Mouse (Mus musculus) lung, embryonic 15.5 days (tissue): Measurements from ENCODE around the gene Zfp677. TPM values are rescaled to one million over a fixed set of nuclear protein-coding genes. Genes with fewer than 3 reads are reported as not detected.
"Not testable (repeated sequence)": the region's sequence is repeated elsewhere in the genome, so short reads cannot be mapped to it uniquely, and the experiment has no call there.

Experiments
- ATAC-seq: fragments of 200-750 bp; cut with Nextera tagmentation; 2 replicates; pipeline ENCODE4 v1.8.0; 2017; ENCODE audit warnings: moderate number of reproducible peaks, borderline replicate concordance; ENCODE audit not compliant: low FRiP score, low TSS enrichment; ENCODE audit errors: extremely low read depth
- H3K27ac ChIP-seq: fragments of 300-500 bp; sonication (generic); 2 replicates; pipeline ENCODE4 v1.5.1; 2015; ENCODE audit warnings: moderate library complexity, mild to moderate bottlenecking, inconsistent platforms
- H3K27me3 ChIP-seq: fragments of 300-500 bp; sonication (generic); 2 replicates; pipeline ENCODE4 v1.6.1; 2015; ENCODE audit warnings: inconsistent platforms
- H3K36me3 ChIP-seq: fragments of 300-500 bp; sonication (generic); 2 replicates; pipeline ENCODE4 v1.6.1; 2015; ENCODE audit warnings: inconsistent platforms
- H3K4me1 ChIP-seq: fragments of 300-500 bp; sonication (generic); 2 replicates; pipeline ENCODE4 v1.6.1; 2015; ENCODE audit warnings: inconsistent platforms
- H3K4me2 ChIP-seq: fragments of 300-500 bp; sonication (generic); 2 replicates; pipeline ENCODE4 v1.6.1; 2015; ENCODE audit warnings: inconsistent platforms, mild to moderate bottlenecking, moderate library complexity
- H3K4me3 ChIP-seq: fragments of 300-500 bp; sonication (generic); 2 replicates; pipeline ENCODE4 v1.5.1; 2015; ENCODE audit warnings: mild to moderate bottlenecking, inconsistent platforms
- H3K9ac ChIP-seq: fragments of 300-500 bp; sonication (generic); 2 replicates; pipeline ENCODE4 v1.6.1; 2015; ENCODE audit warnings: inconsistent platforms
- H3K9me3 ChIP-seq: fragments of 300-500 bp; sonication (generic); 2 replicates; pipeline ENCODE4 v1.6.1; 2016; ENCODE audit warnings: inconsistent platforms
- WGBS: fragments of 180-500 bp; shearing (Covaris S2); methylation state at CpG from one replicate; pipeline ENCODE4 v1.1.7; 2015; 5-methylcytosine and 5-hydroxymethylcytosine counted together
- polyA plus RNA-seq: library from polyadenylated mRNA; unstranded; fragments of >200 nt; fragmentation: Nextera tagmentation; extraction: Ambion mirVana; gene quantifications from 2 replicates; pipeline ENCODE4 v1.2.1, GENCODE M21; 2015

Zfp677 gene
- polyA plus RNA-seq, result 2.2 and 2.4 TPM in 2 replicates

DNA sequence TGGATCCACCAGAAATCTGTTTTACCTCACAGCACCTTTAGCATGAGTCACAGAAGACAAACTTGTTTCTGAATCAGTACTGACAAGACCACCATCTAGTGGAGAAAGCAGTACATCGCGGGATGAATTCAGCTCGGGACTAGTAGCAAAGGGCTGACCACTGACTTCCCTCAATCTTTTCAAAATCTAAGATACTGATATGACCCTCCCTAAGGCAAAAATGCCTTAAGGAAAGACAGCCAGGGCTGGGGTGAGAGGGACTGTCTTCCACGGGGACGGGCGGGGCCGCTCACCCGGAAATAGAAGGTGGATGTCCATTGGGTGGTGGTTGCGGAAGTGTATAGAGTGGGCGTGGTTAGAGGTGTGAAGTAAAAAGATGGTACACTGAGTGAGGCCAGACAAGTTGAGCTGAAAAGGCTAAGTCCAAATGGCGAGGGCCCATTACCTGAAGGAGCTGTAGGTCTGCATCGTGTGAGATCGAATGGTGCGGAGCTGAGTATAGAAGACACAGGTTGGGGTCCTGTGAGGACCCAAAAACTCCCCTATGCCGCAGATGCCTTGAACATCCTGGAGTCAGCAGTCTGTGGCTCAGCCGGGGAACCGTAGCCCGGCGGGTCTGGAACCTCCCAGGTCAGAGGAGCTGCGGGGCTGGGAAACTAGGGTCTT, at the start of gene Zfp677:
Gene Zfp677, plus strand, starts transcription at position 358 of the 666 bp plus-strand sequence.
- H3K9ac ChIP-seq, result peak within 1 kb of the TSS; percentile 35
- peak; percentile 98 for ATAC-seq

GRCm38 (mm10) chr17:21368018-21368417, 15.5 kb upstream of the Zfp677 start:
- H3K27me3 ChIP-seq, ATAC-seq, H3K4me2 ChIP-seq, H3K9ac ChIP-seq, H3K27ac ChIP-seq, H3K9me3 ChIP-seq, H3K36me3 ChIP-seq, H3K4me3 ChIP-seq, H3K4me1 ChIP-seq: not testable (repeated sequence)
- WGBS, result 22% methylated on average over 3 of the region's 3 CpGs

More for the DNA sequence above, at the start of gene Zfp677:
- H3K4me1 ChIP-seq, result no peaks in the 10 kb centered on the region
- WGBS, result 3% methylated on average over 20 of the region's 20 CpGs
- no peaks in the 10 kb centered on the region for H3K27me3 ChIP-seq
- H3K4me2 ChIP-seq, result peak within 1 kb of the TSS; percentile 88
- 0 out of 2 replicates have a peak within 1 kb of the TSS, but pooled peaks have one; percentile 34 for H3K27ac ChIP-seq
- H3K4me3 ChIP-seq, result peak within 1 kb of the TSS; percentile 51
- no peaks in the 10 kb centered on the region for H3K36me3 ChIP-seq
- no peaks in the 10 kb centered on the region for H3K9me3 ChIP-seq

- Histone ChIP-seq H3K4me1 (no peaks in the 10 kb centered on the region), H3K36me3 (no peaks in the 10 kb centered on the region), H3K9ac (peak overlapping the region; percentile 13; the same call in 1 of the 2 replicates), H3K27me3 (no peaks in the 10 kb centered on the region), H3K4me2 (peak overlapping the region; percentile 69), H3K4me3 (peak overlapping the region; percentile 41), H3K9me3 (no peaks in the 10 kb centered on the region), H3K27ac (no peak overlapping the region)
- 9% methylated on average over 31 of the region's 31 CpGs for WGBS
- peak; percentile 72; the same call in 1 of the 2 replicates for ATAC-seq
Measured at GRCm38 (mm10) chr17:21369925-21370719, 13.4 kb upstream of the Zfp677 start.

DNA sequence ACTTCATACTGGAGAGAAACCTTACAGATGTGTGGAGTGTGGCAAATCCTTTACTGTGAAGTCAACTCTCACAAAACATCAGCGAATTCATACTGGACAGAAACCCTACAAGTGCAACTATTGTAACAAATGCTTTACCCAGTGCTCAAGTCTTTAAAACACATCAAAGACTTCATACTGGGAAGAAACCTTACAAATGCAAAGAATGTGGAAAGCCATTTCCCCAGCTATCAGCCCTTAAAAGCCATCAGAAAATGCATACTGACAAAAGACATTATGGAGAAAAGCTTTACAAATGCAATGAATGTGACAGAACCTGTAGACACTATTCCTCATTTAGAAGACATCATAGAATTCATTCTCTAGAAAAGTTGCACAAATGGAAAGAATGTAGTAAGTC, 8.2 kb upstream of the Zfp677 start:
- Histone ChIP-seq H3K4me3 (no peak overlapping the region), H3K4me1 (no peaks in the 10 kb centered on the region), H3K9me3 (no peaks in the 10 kb centered on the region), H3K27me3 (no peaks in the 10 kb centered on the region), H3K9ac (no peak overlapping the region), H3K36me3 (no peaks in the 10 kb centered on the region), H3K27ac (no peak overlapping the region), H3K4me2 (no peak overlapping the region)
- 62% methylated on average over 1 of the region's 1 CpGs for WGBS
- no peak for ATAC-seq

DNA sequence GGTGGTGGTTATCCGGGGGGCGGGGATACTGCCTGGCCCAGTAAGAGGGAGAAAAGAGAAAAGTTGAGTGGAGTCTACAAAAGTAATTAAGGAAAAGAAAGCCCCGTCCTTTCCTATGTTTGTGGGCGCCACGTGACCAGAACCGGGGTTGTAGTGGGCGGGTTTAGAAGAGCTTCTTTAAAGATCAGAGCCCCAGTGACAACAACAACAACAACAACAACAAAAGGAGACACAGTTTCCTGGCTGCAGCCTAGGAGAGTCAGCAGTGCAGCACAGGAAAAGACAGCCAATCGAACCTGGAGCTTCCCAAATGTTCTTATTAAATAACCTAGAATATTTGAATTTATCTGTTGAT, 486 bp downstream of the Zfp677 start:
- peak overlapping the region; percentile 51 for H3K4me3 ChIP-seq
- H3K36me3 ChIP-seq, result no peaks in the 10 kb centered on the region
- H3K9ac ChIP-seq, result peak overlapping the region; percentile 35
- H3K27ac ChIP-seq, result no peak overlapping the region
- no peaks in the 10 kb centered on the region for H3K9me3 ChIP-seq
- no peaks in the 10 kb centered on the region for H3K4me1 ChIP-seq
- H3K27me3 ChIP-seq, result no peaks in the 10 kb centered on the region
- WGBS, result 9% methylated on average over 8 of the region's 8 CpGs
- no peak; the same call in 1 of the 2 replicates for ATAC-seq
- peak overlapping the region; percentile 88 for H3K4me2 ChIP-seq

- Histone ChIP-seq H3K36me3 (no peaks in the 10 kb centered on the region), H3K4me2 (peak within 1 kb of the TSS; percentile 93), H3K27ac (peak within 1 kb of the TSS; percentile 88), H3K9me3 (no peaks in the 10 kb centered on the region), H3K9ac (peak within 1 kb of the TSS; percentile 54), H3K4me1 (peaks cover 9% of the 10 kb centered on the region; the same call in 1 of the 2 replicates), H3K27me3 (no peaks in the 10 kb centered on the region), H3K4me3 (peak within 1 kb of the TSS; percentile 52)
- ATAC-seq, result peak; percentile 100
- WGBS, result under 1% methylated on average over 22 of the region's 22 CpGs
Measured at GRCm38 (mm10) chr17:21422664-21423599, 39.4 kb downstream of the Zfp677 start, which contains the start of gene Zfp54. TSS of gene Zfp54 (plus strand) at chr17:21423227.

DNA sequence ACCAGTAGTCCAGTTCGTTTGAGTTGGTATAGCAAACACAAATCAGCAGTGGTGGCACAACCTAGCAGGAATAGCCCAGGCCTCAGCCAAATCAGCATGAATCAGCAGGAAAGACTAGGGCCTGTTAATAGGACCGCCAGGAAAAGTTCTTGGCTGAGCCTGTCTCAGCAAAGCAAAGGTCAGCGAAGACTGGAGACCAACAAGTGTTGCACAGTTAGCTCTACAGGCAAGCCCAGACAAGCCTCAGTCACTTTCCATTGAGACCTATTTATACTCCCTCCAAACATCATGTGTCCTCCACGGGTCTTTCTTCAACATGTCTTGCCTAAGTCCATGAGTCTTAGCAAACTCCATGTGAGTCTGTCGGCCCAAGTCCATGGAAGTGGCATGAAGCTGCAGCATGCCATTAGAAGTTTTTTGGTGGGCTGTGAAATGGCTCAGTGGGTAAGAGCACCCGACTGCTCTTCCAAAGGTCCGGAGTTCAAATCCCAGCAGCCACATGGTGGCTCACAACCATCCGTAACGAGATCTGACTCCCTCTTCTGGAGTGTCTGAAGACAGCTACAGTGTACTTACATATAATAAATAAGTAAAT, 55.4 kb downstream of the Zfp677 start:
- 70% methylated on average over 9 of the region's 9 CpGs for WGBS
- not testable (repeated sequence) for H3K27ac ChIP-seq, H3K4me1 ChIP-seq, H3K27me3 ChIP-seq, H3K36me3 ChIP-seq, ATAC-seq, H3K9me3 ChIP-seq, H3K4me3 ChIP-seq, H3K4me2 ChIP-seq, H3K9ac ChIP-seq

Other genes starting within 250 kb of the Zfp677 start
- not detected in 2 replicates for gene Vmn1r234, start 157.7 kb upstream of the Zfp677 start, polyA plus RNA-seq
- not detected in 2 replicates for gene Vmn1r235, start 127.3 kb upstream of the Zfp677 start, polyA plus RNA-seq
- not detected in 2 replicates for gene Vmn1r236, start 100.8 kb upstream of the Zfp677 start, polyA plus RNA-seq
- not detected in 2 replicates for gene Vmn1r237, start 71.9 kb upstream of the Zfp677 start, polyA plus RNA-seq
- gene Zfp54, start 39.5 kb downstream of the Zfp677 start, polyA plus RNA-seq, result 6.3 and 7.0 TPM in 2 replicates
- 15.3 and 15.8 TPM in 2 replicates for gene Zfp51, start 66.6 kb downstream of the Zfp677 start, polyA plus RNA-seq
- gene Zfp53, start 105.2 kb downstream of the Zfp677 start, polyA plus RNA-seq, result 10.7 and 11.8 TPM in 2 replicates
- 4.3 and 5.1 TPM in 2 replicates for gene Zfp52, start 151.8 kb downstream of the Zfp677 start, polyA plus RNA-seq
- gene Zfp948, start 183.3 kb downstream of the Zfp677 start, polyA plus RNA-seq, result 16.9 and 17.8 TPM in 2 replicates